Mouse (Mus musculus) fat pad, adult 2 months (tissue): Measurements from ENCODE around the gene Mfsd4a.

ENCODE experiments used
- DNase-seq: peaks from one replicate; pipeline ENCODE4 v3.0.0-alpha.2; 2011; ENCODE audit warnings: low read depth, low spot score; ENCODE audit errors: extremely low read depth

The Mfsd4a gene

DNA sequence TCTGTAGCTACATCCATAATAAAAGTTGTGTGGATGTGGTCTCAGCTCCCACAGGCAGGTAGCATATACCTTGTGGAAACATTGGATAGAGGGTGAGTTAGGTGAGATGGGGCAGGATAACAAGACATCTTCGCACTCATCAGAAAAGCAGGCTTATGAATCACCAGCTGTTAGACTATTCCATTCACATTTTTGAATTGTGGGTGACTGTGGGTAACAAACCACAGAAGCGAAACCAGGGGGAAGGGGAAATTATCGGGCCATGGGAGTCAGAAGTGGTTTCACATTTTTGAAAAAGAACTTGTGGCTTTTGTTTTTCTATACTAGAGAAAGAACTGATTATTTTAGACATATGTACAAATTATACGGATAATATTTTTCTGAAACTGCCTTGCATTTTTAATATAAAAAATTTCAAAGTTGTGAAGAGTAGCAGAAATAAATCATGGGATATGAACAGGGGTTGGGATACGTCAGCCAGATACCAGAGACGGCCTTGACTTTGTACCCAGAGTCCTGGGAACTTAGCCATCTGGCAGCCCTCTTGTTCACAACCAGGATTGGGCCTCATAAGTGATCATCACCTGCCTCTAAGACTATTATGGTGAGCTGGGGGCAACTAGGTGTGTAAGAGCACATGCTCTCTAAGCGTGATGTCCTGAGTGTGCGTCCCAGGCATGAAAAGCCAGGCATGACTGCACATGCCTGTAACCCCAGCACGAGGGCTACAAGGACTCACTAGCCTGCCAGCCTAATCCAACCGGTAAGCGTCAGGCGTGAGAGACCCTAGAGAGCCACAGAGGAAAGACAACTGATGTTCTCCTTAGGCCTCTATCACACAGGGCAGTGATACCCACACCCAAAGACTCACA is 74.5 kb downstream of the Mfsd4a start:
- DNase-seq: no peak

DNA sequence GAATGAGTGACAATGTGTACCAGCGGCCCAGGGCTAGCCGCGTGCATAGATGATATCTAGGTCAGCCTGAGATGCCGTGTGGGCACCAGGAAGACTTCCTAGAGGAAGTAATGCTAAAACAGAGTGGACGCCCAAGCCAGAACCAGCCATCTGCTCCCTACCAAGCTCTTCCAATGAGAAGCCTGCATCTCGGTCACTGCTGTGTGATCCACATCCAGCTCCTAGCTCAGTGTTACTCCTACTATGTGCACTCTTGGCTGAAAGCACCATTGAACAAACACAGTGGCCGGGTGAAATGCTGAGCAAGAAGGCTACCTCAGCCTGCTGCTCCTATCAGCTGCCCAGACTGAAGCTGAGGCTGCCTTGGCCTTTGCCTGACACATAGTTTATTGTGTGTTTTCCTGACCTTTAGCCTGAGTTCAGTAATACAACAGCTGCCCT is 75.3 kb downstream of the Mfsd4a start:
- DNase-seq: no peak

DNA sequence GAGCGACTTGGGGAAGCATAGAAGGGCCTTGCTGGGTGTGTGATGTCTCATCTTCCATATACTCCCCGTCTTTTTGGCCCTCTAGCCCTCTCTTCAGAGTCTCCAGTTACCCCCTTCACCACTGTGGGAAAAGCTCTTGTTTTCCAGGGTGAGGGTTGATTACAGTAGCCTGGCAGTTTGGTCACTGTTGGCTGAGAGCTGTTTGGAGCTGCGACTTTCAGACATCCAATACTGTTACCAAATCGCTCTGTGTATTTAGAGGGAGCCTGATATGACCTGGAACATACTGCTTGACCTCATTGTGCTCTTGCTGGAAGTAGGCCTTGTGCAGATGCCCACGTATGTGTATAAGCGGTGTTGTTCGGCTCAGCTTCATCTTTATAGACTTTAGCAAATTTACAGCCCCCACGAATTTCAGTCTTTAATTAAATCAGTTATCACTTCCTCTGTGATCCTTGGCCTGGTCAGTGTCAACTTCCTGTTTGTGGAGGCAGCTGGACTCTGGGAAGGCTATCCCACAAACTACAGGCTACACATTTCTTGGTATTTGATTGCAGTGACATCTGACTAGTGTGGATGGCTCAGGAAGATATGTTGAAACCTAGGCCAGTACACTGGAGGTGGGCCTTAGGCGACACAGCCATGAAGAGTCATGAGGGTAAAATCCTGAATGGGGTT is 77.6 kb downstream of the Mfsd4a start:
- no peak for DNase-seq

GRCm38 (mm10) chr1:131989476-131989875 is 78.4 kb downstream of the Mfsd4a start:
- no peak for DNase-seq

DNA sequence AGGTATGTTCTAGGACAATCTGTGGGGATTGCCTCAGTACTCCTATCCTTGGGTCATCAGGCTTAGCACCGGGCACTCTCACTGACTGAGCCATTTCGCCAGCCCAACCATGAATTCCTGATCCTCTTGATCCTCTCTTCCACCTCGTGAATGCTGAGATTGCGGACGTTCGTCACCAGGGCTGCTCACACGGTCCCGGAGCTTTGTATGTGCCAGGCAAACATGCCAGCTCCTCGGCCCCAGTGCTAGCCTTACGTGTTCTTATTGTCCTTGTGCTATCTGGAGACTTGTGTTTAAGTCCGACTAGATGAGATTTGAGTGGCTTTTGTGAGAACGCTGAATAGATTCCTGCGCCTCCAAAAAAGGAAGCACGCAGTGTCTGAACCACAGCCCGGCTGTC is 80.4 kb downstream of the Mfsd4a start:
- DNase-seq: no peak

GRCm38 (mm10) chr1:131983806-131984205 is 84.1 kb downstream of the Mfsd4a start:
- DNase-seq: no peak

DNA sequence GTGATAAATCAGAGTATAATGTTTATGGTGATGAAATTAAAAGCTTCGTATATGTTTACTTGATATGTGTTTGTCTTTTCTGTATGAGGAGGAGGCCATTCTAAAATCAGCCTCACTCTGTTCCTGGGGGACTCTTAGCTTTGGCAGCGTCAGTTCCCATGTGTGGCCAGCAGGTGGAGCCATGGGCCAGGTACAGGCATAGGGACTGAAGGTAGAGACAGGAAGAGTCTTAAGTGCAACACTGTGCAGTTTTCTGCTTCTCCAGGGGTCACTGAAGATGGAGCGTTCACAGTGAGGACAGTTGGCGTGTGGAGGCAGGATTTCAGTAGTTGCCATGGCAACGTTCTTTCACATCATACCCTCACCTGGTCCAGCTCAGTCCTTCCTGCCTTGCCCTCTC is 85.0 kb downstream of the Mfsd4a start:
- no peak for DNase-seq

GRCm38 (mm10) chr1:131981378-131982013 is 86.4 kb downstream of the Mfsd4a start:
- DNase-seq: no peak

DNA sequence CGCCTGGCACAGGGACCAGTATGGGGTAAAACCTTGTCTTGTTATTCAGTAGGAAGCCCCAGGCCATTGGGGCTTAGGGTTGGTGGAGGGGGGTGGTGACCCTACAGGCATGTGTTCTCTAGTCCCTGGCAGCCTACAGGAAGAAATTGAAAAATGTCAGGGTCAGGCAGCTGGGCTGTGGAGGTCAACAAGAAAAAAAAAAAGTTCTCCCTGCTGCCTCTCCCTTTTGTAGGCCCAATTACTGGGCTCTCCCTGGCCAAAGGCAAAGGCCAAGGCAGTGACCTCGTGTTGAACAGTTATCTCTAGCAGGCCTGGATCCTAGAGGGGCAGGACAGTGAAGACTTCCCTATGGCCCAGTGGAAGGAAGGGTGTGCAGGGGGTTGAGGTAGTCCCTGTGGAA is 87.4 kb downstream of the Mfsd4a start:
- no peak for DNase-seq

DNA sequence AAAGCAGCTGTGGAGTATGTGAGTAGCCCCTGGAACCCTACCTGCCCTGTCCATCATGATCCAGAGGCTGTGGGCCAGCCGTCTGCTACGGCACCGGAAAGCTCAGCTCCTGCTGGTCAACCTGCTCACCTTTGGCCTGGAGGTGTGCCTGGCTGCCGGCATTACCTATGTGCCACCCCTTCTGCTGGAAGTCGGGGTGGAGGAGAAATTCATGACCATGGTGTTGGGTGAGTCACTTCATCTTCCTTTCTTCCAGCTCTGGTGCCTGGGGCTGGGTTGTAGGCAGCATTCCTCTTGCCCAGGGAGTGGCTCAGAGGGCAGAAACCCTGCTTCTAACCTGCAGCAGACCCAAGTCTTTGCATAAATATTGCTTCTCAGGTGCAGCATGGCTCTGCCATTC is 91.0 kb downstream of the Mfsd4a start:
- no peak for DNase-seq

GRCm38 (mm10) chr1:131973991-131974390 is 93.9 kb downstream of the Mfsd4a start:
- no peak for DNase-seq
